Mouse (Mus musculus): ENCODE measurements around the gene Zfp11. TPM values are rescaled to one million over a fixed set of nuclear protein-coding genes. Genes with fewer than 3 reads are reported as not detected.

Zfp11 gene
- polyA plus RNA-seq, 1 experiment from 2014 or later, result 3.8 TPM

Other genes starting within 250 kb of the Zfp11 start
- gene Sfswap, start 168.9 kb downstream of the Zfp11 start, polyA plus RNA-seq (2014; fragmentation: Nextera tagmentation; extraction: Ambion mirVana), result 44.4 and 44.5 TPM in 2 replicates
- 2.1 and 2.6 TPM in 2 replicates for gene Mmp17, start 85.9 kb downstream of the Zfp11 start, polyA plus RNA-seq (2014; fragmentation: Nextera tagmentation; extraction: Ambion mirVana)
- not detected in 2 replicates for gene Sept14, start 38.4 kb upstream of the Zfp11 start, polyA plus RNA-seq (2014; fragmentation: Nextera tagmentation; extraction: Ambion mirVana)
- 196 and 210 TPM in 2 replicates for gene Mrps17, start 45.4 kb upstream of the Zfp11 start, polyA plus RNA-seq (2014; fragmentation: Nextera tagmentation; extraction: Ambion mirVana)
- gene Nipsnap2, start 55.0 kb upstream of the Zfp11 start, polyA plus RNA-seq (2014; fragmentation: Nextera tagmentation; extraction: Ambion mirVana), result 112 and 116 TPM in 2 replicates
- gene Psph, start 117.3 kb upstream of the Zfp11 start, polyA plus RNA-seq (2014; fragmentation: Nextera tagmentation; extraction: Ambion mirVana), result 33.1 and 33.5 TPM in 2 replicates
- gene Sumf2, start 176.9 kb upstream of the Zfp11 start, polyA plus RNA-seq (2014; fragmentation: Nextera tagmentation; extraction: Ambion mirVana), result 45.6 and 60.6 TPM in 2 replicates
- gene Chchd2, start 217.4 kb upstream of the Zfp11 start, polyA plus RNA-seq (2014; fragmentation: Nextera tagmentation; extraction: Ambion mirVana), result 850 and 911 TPM in 2 replicates
- 5.6 and 9.3 TPM in 2 replicates for gene Zbed5, start 225.6 kb upstream of the Zfp11 start, polyA plus RNA-seq (2014; fragmentation: Nextera tagmentation; extraction: Ambion mirVana)
- 0.50 and 0.54 TPM in 2 replicates for gene Phkg1, start 228.4 kb upstream of the Zfp11 start, polyA plus RNA-seq (2014; fragmentation: Nextera tagmentation; extraction: Ambion mirVana)
- 3.4 and 3.6 TPM in 2 replicates for gene Nupr1l, start 238.4 kb upstream of the Zfp11 start, polyA plus RNA-seq (2014; fragmentation: Nextera tagmentation; extraction: Ambion mirVana)

Measured in embryonic facial prominence, embryonic 14.5 days (tissue).